Mouse (Mus musculus) adrenal gland, postnatal 36 days (tissue): Measurements from ENCODE around the gene Sprr2b. TPM values are rescaled to one million over a fixed set of nuclear protein-coding genes. Genes with fewer than 3 reads are reported as not detected.
"Not testable (repeated sequence)": the region's sequence is repeated elsewhere in the genome, so short reads cannot be mapped to it uniquely, and the experiment has no call there.

ENCODE experiments used
- DNase-seq, 2 experiments: peaks; one replicate each; pipeline ENCODE4 v3.0.0; 2021; ENCODE audit warnings: mixed read lengths in 1 of 2
- long read RNA-seq, 2 experiments: library from polyadenylated mRNA; stranded (forward); transcript quantifications; one replicate each; pipeline ENCODE4 v2.0.0; 2021; ENCODE audit warnings: borderline sequencing depth in 2 of 2
- total RNA-seq, 2 experiments: library from RNA; stranded (reverse); gene quantifications; 2 replicates each; pipeline ENCODE4 v1.2.3; 2021

Sprr2b gene
- not detected for total RNA-seq
- long read RNA-seq, experiment 1, result 0 reads
- long read RNA-seq, experiment 2, result 0 reads

- DNase-seq, result no peak
These were observed at the start of gene Sprr2b for GRCm38 (mm10) chr3:92316320-92316719. Gene Sprr2b, plus strand, starts transcription at chr3:92316620.

GRCm38 (mm10) chr3:92271414-92271985 lies 44.9 kb upstream of the Sprr2b start:
- DNase-seq, result not testable (repeated sequence)

- not testable (repeated sequence) for DNase-seq
These were observed 42.9 kb upstream of the Sprr2b start for GRCm38 (mm10) chr3:92273504-92273903.

- DNase-seq, result not testable (repeated sequence)
These were observed 42.4 kb upstream of the Sprr2b start for GRCm38 (mm10) chr3:92274018-92274417.

GRCm38 (mm10) chr3:92279663-92280062 lies 36.8 kb upstream of the Sprr2b start:
- DNase-seq, result not testable (repeated sequence)

GRCm38 (mm10) chr3:92280963-92281606 lies 35.3 kb upstream of the Sprr2b start:
- not testable (repeated sequence) for DNase-seq

- DNase-seq, result not testable (repeated sequence)
These were observed 31.3 kb upstream of the Sprr2b start, which contains the start of gene Sprr2a3 for GRCm38 (mm10) chr3:92285101-92285500. Gene Sprr2a3, plus strand, starts transcription at chr3:92285417.

- DNase-seq, result not testable (repeated sequence)
These were observed 27.9 kb upstream of the Sprr2b start for GRCm38 (mm10) chr3:92288489-92288888.

- no peak for DNase-seq
These were observed 9.0 kb upstream of the Sprr2b start for GRCm38 (mm10) chr3:92307406-92307805.

- no peak for DNase-seq
These were observed 964 bp downstream of the Sprr2b start for GRCm38 (mm10) chr3:92317384-92317783.

GRCm38 (mm10) chr3:92336278-92336677 lies 19.9 kb downstream of the Sprr2b start:
- no peak for DNase-seq

GRCm38 (mm10) chr3:92338840-92339239 lies 22.4 kb downstream of the Sprr2b start, which contains the start of gene Sprr2d:
Gene Sprr2d, plus strand, starts transcription at chr3:92339140.
- no peak for DNase-seq

GRCm38 (mm10) chr3:92351843-92352242 lies 35.4 kb downstream of the Sprr2b start, which contains the start of gene Sprr2e:
Gene Sprr2e, plus strand, starts transcription at chr3:92352143.
- DNase-seq, result no peak

- no peak for DNase-seq
These were observed 45.2 kb downstream of the Sprr2b start for GRCm38 (mm10) chr3:92361619-92362018.

GRCm38 (mm10) chr3:92364887-92365286 lies 48.5 kb downstream of the Sprr2b start, which contains the start of gene Sprr2f:
Gene Sprr2f, plus strand, starts transcription at chr3:92365187.
- no peak for DNase-seq

Other genes with a start within 250 kb of the Sprr2b start
- gene Lor, start 233.5 kb upstream of the Sprr2b start, total RNA-seq, result under 1 TPM; 0.26 TPM
- gene Prr9, start 192.7 kb upstream of the Sprr2b start, total RNA-seq, result not detected
- not detected for gene Lelp1, start 173.9 kb upstream of the Sprr2b start, total RNA-seq
- not detected for gene Sprr2a1, start 100.8 kb upstream of the Sprr2b start, total RNA-seq
- gene Sprr2a2, start 100.7 kb upstream of the Sprr2b start, total RNA-seq, result not detected
- not detected for gene Sprr2a3, start 31.2 kb upstream of the Sprr2b start, total RNA-seq
- gene Sprr2d, start 22.5 kb downstream of the Sprr2b start, total RNA-seq, result not detected
- gene Sprr2e, start 35.5 kb downstream of the Sprr2b start, total RNA-seq, result not detected
- gene Sprr2f, start 48.6 kb downstream of the Sprr2b start, total RNA-seq, result not detected
- gene Sprr2h, start 69.1 kb downstream of the Sprr2b start, total RNA-seq, result not detected
- not detected for gene Sprr2i, start 91.4 kb downstream of the Sprr2b start, total RNA-seq
- not detected for gene Sprr2j-ps, start 101.5 kb downstream of the Sprr2b start, total RNA-seq
- 1 to 10 TPM; 6.5 to 6.6 TPM for gene Gm9774, start 112.8 kb downstream of the Sprr2b start, total RNA-seq
- not detected for gene Sprr2k, start 116.0 kb downstream of the Sprr2b start, total RNA-seq
- not detected for gene Sprr1b, start 122.2 kb downstream of the Sprr2b start, total RNA-seq
- not detected for gene Sprr3, start 142.1 kb downstream of the Sprr2b start, total RNA-seq
- not detected for gene Sprr1a, start 169.3 kb downstream of the Sprr2b start, total RNA-seq
- not detected for gene Sprr4, start 183.9 kb downstream of the Sprr2b start, total RNA-seq
- not detected for gene 2310046K23Rik, start 217.9 kb downstream of the Sprr2b start, total RNA-seq